Mouse (Mus musculus): ENCODE data around the gene Rae1.

The Rae1 gene

DNA sequence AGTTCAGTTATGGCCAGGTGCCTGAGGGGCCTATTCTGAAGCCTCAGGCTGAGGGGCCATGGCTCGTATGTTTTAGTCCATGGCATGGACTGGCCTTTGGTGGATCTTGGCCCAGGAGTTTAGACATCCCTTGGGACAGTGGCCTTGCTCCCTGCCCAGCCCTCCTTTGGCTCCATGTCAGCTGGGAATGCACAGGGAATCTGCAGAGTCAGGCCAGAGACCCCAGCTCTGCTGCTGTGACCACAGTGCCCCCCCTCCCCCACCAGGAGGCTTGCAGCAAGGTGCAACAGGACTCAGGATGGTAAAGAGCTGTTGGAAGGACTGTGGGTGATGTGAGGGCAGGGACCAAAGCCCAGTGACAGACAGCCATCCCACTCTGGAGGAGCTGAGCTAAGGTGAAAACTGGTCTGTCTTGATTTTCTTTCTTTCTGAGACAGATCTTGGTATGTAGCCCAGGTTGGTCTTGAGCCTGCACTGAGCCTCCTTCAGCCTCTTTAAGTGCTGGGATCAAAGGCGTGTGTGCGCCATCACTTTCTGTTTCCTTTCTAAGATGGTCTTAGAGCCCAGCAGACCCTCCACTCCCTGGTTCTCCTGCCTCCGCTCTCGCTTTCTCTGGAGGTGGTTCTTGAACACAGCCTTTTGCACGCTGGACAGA, 27.4 kb downstream of the Rae1 start:
- no peak for DNase-seq (ENCODE audit: low read depth, low spot score)

DNA sequence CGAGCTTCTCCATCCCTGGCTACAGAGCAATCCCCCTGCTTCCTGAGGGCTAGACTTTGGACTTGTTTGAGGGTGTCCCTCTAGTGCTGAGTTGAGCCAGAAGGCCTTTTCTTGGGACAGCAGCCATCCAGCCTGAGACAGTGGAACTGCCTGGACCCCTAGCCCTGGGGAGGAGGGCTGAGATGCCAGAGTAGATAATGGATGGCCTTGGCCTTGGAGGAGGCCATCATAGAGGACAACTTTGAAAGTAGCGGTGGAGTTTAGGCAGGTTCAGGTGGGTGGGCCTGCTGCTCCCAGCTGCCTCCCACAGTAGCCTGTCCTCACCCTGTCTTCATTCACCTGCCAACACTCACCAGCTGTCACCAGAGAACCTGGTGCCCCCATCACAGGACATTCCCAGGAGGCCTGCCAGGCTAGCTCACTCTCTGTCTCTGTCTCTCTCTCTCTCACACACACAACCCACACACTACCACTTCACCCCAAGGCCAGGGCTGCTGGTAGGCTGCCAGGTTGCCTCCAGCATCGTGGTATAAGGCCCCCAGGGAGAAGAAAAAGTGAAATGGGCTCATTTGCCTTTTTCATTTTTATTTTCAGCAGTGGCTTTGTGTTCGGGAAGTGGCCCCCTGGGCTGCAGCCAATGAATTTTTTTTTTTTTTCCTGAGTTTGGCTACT, 28.0 kb downstream of the Rae1 start:
- no peak for DNase-seq (ENCODE audit: low read depth, low spot score)

DNA sequence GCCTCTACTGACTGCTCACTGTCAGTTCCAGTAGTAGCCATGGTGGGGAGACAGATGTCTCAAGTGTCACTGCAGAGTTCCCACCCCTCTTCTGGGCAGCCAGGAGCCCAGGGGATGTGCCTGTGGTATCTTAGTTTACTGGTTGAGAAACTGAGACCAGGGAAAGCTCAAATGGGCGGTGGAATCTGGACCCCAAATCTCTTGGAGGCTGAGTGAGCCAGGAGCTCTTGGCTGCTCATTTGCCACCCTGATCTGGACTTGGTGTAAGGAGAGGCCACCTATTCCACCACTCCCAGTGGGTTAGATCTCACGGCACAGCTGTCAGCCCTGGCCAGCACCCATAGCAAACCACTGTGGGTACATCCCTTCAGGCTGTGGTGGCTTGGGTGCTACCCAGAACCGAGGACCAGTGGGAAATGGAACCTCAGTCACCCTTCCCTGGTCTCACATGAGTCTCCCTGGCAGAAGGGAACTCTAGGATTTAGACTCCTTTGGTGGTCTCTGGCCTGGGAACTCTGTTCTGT, 28.7 kb downstream of the Rae1 start:
- DNase-seq (ENCODE audit: low read depth, low spot score): no peak

DNA sequence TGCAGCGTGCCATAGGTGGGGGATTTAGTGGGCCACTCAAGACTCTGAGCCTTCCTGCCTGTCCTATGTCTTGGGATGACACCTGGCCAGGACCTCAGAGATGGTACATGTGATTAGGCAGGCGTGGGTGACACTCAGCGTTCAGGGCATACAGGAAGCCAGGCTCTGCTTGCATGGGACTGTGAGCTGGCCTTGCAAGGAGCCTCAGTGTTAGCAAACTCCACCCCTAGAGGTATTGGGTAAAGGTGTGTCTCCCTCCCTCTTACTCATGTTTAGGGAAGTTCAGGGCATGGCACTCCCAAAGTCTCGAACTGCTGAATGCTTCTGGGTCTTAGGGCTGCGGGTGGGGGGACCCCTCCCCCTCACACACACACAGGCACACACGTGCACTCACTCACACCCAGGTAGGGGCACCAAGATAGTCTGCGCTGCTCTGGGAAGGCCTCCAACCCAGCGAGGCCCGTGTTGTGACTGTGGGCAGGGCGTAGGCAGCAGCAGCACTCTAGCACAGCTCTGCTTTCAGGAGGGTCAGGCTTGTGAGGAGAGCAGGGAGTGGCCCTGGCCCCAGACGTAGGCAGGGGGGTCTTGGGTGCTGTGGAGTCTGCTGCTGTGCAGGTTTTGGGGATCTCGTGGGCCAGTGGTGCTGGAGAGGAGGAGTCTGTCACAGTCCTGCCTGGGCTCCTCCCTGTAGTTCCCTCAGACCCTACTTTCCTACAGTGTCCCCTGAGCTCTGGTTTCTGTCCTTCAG, 30.8 kb downstream of the Rae1 start:
- DNase-seq (ENCODE audit: low read depth, low spot score): no peak

DNA sequence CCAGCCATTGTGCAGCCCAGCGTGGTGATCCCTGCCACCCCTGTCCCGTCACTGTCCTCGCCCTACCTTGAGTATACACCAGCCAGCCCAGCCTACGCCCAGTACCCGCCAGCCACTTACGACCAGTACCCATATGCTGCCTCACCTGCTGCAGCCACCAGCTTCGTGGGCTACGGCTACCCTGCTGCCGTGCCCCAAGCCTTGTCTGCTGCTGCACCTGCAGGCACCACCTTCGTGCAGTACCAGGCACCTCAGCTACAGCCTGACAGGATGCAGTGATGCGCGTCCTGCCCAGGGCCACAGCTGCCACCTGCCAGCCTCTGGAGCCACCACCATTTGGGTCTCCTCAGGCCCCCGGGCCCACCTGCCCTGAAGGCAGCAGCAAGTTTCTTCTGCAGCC, 33.6 kb downstream of the Rae1 start:
- no peak for DNase-seq (ENCODE audit: low read depth, low spot score)

DNA sequence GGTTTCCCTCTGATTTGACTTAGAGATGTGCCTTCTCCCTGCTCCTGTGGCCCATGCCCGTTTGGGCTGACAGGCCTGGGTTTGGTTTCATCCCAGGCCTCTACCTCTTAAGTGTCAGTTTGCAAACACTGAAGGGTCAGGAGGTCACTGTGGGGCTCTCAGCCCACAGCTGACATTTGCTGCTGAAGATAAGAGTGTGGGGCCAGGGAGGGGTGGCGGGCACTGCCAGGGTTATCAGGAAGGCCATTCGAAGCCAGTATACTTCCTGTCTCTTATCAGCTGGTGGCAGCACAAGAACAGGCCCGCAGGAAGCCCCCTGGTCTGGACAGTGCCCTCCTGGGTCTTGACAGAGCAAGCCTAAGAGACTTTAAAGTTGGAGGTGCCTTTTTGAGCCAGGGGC, 35.1 kb downstream of the Rae1 start:
- no peak for DNase-seq (ENCODE audit: low read depth, low spot score)

DNA sequence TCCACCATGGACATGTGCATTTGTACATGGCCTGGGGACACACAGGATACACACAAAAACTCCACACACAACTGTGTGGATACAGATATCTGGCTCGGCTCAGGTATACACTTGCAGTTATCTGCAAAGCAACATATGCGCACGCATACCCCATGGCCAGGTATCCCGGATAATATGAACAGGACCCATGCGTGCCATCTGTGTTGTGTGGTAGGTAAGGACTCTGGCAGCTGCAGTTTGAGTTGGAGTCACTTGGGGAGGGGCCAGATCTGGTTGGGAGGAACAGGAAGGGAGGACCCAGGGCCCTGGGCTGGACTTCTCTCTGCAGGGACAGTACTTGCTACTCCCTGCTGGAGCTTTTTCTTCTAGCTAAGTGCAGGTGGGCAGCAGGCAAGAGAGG, 35.7 kb downstream of the Rae1 start:
- DNase-seq (ENCODE audit: low read depth, low spot score): no peak

DNA sequence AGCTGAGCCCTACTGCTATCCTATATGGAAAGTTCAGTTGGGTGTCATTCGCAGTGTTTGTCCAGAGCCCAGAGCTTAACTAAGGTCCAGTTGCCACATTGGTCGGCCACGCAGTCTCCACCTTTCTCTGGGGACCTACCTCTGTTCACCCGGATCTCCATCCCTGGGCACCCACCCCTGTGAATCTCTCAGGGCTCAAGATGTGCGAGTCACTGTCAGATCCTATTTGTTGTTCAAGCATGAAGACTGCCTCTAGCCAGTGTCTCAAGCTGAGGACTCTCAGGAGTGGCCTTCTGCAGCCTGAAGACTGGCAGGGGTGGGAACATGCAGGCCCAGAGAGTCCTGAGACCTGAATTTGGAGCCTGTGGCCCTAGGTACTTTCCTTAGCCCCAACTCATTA, 36.1 kb downstream of the Rae1 start:
- no peak for DNase-seq (ENCODE audit: low read depth, low spot score)

DNA sequence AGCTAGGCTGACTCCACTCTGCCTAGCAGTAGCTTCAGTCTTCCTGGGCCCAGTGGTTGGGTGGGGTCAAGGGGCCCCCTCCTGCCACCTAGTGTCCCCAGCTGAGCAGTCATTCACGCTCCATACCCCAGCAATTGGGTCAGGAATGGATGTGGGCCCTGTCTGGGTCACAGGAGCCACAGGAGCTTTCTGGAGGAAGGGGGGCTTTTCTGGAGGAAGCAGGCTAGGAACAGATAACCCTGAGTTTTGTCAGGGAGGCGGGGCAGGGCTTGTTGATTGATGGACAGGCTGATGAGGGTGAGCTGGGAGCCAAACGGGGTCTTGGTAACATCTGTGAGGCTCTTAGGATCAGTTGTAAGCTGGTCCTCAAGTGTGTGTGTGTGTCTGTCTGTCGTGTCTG, 36.7 kb downstream of the Rae1 start:
- no peak for DNase-seq (ENCODE audit: low read depth, low spot score)

DNA sequence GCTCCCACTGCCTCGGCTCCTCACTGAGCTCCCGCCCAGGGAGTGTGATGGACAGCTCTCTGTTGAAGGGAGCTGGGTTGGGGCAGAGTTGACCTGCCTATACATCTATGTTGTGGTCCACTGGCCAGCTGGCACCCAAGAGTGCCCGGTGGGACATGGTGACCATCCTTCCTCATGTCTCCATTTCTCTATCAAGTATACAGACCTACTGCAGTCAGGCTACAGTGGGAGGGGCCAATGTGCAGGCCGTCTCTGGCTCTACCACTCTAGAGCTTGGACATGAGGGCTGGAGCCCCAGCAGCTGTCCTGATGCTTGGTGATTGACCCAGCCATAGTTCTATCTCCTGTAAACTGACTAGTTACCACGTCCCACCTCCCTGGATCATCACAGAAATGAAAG, 37.4 kb downstream of the Rae1 start:
- DNase-seq (ENCODE audit: low read depth, low spot score): no peak

DNA sequence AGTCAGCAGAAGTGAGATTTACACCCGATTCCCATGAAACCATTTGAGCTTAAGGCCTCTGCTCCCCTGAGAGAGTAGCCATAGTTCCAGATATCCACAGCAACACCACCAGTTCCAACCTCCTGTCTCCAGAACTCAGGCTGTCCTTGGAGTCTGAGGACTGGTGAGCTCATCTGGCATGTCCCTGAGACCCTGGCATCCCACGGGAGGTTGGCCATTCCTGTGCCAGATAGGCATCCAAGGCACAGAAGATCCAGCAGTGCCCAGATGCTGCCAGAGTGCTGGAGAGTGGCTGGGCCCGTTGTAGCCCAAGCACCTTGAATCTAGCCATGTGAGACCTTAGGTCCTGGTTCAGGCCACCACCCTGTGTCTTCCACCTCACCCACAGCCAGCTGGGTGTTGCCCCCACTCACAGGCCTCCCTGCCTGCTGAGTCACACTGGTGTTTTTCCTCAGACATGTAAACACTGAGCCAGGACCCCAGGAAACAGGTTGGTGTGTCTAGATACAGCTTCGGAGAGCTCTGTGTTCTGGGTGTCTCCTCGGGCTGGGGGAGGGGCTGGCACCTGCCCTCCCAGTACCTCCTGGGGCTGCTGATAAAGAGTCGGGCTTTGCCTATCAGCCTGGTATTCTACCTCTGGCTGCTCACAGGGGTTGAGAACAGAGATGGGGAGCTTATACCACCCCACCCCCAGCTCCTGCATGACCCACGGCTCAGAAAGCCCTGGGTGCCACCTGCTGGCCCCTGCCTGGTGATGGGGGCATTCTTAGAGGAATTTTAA, 38.1 kb downstream of the Rae1 start:
- DNase-seq (ENCODE audit: low read depth, low spot score): no peak

DNA sequence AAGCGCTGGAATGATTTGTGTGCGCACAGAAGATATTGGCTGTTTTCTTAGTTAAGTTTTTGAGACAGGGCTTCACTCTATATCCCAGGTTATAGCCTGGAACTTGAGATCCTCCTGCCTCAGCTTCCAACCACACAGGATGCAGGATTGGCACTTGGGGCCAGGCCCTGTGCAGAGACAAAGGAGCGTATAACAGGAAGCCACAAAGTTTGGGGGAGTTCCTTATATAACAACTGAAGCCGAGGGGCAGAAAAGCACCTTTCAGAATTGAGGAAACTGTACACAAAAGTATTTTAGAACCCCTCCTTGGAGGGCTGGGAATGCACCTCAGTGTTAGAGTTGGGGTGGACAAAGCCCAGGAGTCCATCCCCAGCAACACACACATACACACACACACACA, 39.1 kb downstream of the Rae1 start:
- DNase-seq (ENCODE audit: low read depth, low spot score): no peak

DNA sequence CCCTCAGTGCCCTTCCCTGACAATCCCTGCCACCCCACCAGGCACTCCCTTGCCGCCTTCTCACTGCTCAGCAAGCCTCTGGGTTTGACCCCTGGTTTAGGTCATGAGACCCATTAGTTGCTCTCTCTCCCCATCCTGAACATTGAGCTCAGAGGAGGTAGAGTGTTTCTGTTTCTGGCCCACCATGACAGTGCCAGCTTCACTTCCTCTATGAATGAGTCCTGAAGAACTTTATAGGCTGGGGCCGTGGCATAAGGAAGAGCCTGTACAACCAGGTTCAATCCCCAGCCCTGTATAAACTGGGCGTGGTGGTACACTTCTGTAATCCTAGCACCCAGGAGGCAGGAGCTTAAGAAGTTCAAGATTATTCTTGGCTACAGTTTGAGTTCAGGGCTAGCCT, 40.9 kb downstream of the Rae1 start:
- DNase-seq (ENCODE audit: low read depth, low spot score): no peak

DNA sequence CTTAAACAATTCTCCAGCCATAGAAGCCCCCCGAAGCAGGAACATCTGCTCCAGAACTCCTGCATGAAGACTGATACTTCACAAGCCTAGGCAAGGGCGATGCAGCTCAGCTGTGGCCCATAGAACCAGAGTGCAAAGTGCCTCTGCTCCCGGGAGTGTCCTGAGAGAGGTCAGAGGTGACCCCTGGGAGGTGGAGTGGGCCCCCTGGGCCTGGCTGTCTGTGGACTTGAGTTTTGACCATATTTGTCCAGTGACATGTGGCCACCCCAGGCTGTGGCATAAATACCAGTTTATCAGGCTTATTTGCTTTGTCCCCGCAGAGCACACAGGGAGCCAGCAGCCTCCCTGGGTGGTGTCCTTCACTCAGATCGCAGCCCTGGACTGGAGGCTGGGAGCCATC, 41.3 kb downstream of the Rae1 start:
- no peak for DNase-seq (ENCODE audit: low read depth, low spot score)

DNA sequence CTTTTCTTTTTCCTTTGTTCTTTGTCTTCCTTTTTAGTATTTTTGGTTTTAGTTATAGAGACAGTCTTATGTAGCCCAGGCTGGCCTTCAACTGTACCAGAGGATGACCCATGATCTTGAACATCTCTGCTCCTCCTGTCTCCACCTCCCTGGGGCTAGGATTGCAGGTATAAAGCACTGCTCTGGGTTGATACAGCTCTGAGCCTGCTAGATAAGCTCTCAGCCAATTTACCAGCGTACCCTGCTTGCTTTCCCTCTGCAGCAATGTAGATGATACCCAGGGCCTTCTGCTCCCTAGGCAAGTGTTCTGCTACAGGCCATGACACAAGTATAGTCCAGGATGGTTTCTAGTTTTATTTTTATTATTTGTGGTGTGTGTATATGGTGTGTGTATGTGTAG, 42.0 kb downstream of the Rae1 start:
- DNase-seq (ENCODE audit: low read depth, low spot score): no peak

DNA sequence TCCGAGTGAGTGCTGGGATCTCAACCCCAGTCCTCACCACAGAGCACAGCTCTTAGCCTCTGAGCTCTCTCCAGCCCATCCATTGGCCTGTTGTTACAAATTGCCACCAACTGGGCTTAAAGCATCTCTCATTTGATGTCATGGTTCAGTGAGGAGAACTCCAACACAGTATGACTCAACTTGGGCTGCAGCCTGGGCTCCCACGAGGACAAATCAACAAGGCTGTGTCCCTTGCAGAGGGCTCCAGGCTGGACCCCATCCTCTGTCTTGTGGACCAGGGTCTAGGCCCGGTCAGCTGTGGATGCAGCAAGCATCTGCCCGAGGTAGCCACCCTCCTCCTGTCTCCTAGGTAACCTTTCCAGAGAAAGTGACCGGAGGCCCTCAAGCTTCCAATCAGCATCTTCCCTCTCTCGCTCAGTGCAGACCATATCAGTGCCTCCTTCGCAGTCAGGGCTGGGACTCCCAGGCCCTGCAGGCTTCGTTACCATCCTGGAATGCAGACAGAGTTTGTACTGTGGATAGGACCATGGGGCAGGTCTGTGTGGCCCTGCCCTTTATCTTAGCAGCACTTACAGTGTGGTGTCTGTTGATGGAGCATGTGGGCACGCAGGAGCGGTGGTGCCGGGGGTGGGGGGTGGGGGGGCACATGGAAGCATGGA, 42.7 kb downstream of the Rae1 start:
- no peak for DNase-seq (ENCODE audit: low read depth, low spot score)

DNA sequence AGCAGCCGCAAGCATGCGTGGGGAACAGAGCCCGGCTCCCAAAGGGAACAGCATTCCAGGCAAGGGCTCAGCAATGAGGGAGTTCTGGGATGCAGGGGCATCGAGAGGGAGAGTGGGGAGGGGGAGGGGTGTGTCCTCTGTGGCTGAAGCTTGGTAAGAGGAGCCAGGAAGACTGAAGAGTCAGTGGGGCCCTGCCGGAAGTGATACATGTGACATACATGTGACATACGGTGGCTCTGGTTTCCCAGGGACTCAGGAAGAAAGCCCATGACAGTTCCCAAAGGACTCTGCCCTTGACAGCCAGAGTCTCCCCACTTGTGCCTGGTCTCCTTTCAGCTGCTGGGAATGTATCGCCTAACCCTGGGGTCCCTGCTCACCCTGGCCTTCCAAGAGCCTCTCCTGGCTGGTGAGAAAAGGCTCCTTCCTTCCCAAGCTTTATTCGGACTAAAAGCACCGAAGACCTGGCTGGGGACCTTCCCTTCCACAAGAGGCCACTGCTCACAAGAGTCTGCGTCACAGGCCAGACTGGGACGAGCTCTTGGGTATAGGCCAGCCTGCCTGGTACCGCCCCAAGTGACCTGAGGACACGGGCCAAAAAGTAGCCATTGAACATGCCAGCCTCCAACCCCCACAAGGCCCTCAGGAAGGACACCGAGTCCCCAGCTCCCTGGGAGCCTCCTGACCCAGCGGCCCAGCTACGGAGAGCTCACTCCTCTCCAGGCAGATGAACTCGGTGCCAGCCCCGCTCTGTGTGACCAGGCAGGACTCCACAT, 44.5 kb downstream of the Rae1 start:
- no peak for DNase-seq (ENCODE audit: low read depth, low spot score)

DNA sequence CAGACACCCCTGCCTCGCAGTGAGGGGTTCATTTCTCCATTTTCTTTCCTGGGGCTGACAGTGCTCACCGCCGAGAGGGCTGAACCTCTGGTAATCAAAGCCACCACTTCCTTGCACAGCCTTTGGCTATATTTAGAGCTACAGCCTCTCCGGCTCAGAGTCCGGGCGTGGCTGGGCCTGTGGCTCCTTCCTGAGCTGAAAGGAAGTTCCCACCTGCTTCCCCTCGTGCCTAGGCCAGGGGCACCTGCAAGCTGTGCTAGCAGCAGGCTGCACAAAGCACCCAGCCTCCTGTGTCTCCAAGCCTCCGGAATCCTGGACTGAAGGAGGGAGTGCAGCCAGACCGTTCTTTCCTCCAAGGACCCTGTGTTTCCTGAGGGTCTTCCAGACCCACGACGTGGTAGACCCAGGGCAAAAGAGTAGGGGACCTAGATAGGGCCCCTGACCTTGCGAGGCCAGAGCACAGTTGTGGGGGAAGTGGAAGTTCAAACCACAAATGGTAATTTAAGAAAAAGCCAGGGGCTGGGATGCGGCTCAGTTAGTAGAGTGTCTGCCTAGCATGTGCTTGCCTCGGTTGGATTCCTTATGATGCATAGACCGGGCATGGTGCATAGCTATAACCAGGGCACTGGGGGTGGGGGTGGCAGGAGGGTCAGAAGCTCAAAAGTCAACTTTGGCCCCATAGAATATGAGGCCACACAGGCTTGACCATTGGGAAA, 46.8 kb downstream of the Rae1 start:
- DNase-seq (ENCODE audit: low read depth, low spot score): no peak

DNA sequence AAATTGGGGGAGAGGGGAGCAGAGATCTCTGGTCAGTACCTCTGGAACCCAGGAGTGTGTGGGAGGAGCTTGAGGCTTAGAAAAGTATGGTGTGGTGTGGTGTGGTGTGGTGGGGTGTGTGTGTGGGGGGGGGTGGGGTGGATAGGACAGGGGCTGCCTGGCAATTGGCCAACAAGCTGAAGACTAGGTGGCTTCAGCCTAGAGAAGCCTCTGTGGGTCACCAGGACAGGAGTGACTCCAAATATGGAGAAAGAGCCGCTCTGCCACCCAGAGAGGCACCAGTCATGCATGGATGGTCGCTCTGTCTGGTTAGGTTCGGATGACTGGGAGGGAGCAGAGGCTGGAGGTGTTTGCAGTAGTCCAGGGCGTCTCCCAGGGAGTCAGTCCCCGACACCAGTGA, 47.6 kb downstream of the Rae1 start:
- no peak for DNase-seq (ENCODE audit: low read depth, low spot score)
